Mouse (Mus musculus): Measurements from ENCODE around the gene Zfand6. TPM values are rescaled to one million over a fixed set of nuclear protein-coding genes. Genes with fewer than 3 reads are reported as not detected.

The Zfand6 gene
- polyA plus RNA-seq, 1 experiment = 140 TPM

DNA sequence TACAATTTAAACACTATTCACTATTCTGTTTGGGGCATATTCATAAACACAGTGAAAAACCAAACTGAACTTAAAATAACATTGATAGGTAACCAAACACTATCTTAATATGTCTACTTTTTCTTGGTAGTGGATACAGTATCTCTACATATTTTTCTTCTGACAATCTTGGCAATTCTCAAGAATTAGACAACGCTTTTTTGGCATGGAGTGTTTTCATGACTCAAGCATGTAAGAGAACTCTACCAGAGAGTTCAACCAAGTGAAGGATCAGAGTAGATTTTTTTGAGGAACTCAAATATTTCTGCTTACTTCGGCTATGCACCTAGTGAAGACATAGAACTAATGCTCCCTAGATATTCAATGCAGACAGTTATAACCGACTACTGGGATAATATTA lies 68.8 kb downstream of the Zfand6 start:
- H3K27ac ChIP-seq (replicated peaks; ENCODE audit: low read depth, low read length) = no peak overlapping the region
- no peak overlapping the region for H3K4me3 ChIP-seq (ENCODE audit: insufficient read depth, low read depth, low read length)
- H3K4me1 ChIP-seq (ENCODE audit: control insufficient read depth, insufficient read depth, insufficient read length, low read length) = no peaks in the 10 kb centered on the region

DNA sequence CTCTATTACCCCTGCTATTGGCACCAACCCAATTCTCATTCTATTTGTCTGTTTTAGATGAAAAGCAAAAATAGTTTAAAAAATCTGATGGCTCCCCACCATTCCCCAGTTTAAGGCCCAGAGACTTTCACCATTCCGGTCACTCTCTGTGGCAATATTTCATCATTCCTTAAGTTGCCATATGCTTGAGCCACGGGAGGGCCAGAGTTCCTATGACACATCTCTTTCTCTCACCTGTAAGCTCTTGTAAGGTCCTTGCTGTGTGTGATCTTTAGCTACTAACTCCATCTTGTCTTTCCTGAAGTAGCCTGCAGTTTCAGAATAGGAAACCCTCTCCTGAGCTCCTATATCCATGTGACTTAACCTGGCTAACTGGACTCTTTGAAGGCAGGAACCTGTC lies 70.8 kb downstream of the Zfand6 start:
- Histone ChIP-seq H3K4me1 (ENCODE audit: control insufficient read depth, insufficient read depth, insufficient read length, low read length) (no peaks in the 10 kb centered on the region), H3K4me3 (ENCODE audit: insufficient read depth, low read depth, low read length) (no peak overlapping the region), H3K27ac (replicated peaks; ENCODE audit: low read depth, low read length) (no peak overlapping the region)

DNA sequence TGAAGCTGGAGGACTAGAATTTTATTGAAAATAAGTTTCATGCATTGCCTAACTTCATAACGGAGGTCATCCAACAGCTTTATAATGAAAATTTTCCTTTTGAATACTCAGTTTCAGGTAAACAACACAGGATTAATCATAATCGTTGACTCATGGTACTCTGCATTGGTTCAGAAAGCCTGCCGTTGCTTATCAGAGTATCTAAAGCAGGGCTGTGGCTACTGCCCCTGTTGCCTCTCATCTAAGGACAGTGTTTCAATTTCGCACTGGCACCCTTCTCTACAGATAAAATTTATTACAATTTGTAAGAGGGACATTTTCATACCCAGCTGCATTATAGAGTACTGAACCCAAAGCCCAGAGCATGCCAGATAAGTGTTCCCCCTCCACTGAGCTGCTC lies 77.3 kb downstream of the Zfand6 start:
- H3K4me1 ChIP-seq (ENCODE audit: control insufficient read depth, insufficient read depth, insufficient read length, low read length) = no peaks in the 10 kb centered on the region
- H3K27ac ChIP-seq (replicated peaks; ENCODE audit: low read depth, low read length) = no peak overlapping the region
- H3K4me3 ChIP-seq (ENCODE audit: insufficient read depth, low read depth, low read length) = no peak overlapping the region

DNA sequence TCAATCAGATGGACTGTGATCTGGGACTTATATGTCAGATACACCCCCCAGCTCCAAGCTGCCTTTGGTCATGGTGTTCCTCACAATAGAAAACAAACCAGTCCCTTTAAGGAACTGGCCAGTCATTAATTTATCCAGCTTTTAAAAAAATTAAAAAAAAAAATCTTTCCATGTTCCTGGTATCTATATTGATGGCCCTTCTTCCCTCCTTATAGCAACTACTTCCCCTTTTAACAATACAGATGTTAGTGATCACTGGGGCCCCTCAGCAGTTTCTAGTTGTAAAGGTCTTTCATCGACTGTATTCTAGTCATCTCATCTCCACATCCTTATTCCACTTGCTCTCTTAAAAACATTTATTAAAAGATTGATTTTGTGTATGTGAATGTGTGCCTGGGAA lies 78.2 kb downstream of the Zfand6 start:
- H3K4me1 ChIP-seq (ENCODE audit: control insufficient read depth, insufficient read depth, insufficient read length, low read length) = no peaks in the 10 kb centered on the region

DNA sequence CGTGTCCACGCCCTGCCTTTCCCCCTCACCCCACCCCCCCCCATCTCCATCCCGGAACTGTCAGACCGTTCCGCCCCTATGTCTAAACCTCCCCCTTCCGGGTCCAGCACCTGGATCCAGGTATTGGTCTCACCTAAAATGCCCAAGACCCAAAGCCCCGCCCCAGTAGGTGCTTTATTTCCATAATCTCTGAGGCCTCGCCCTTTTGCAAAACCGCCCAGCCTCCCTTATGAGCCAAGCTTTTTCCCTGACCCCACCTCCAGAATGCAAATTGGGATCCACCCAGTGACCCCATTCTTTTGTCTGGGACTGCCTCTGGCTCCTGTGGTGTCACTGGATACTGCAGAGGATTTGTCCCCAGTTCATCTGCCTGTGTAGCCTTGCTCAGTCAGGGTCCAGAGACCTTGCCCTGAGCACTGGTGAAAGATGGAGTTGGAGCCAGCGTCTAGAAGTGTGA lies 83.4 kb downstream of the Zfand6 start, which contains the start of gene Fah:
Fah (minus strand) TSS at position 430 of the 457 bp plus-strand sequence.
- H3K4me1 ChIP-seq (ENCODE audit: control insufficient read depth, insufficient read depth, insufficient read length, low read length) = peaks cover 5% of the 10 kb centered on the region; the same call in 1 of the 2 replicates
- peak within 1 kb of the TSS; percentile 71 for H3K4me3 ChIP-seq (ENCODE audit: insufficient read depth, low read depth, low read length)
- peak within 1 kb of the TSS; percentile 92 for H3K27ac ChIP-seq (replicated peaks; ENCODE audit: low read depth, low read length)

More for the DNA sequence above, 78.2 kb downstream of the Zfand6 start:
- Histone ChIP-seq H3K27ac (replicated peaks; ENCODE audit: low read depth, low read length) (no peak overlapping the region), H3K4me3 (ENCODE audit: insufficient read depth, low read depth, low read length) (no peak overlapping the region)

DNA sequence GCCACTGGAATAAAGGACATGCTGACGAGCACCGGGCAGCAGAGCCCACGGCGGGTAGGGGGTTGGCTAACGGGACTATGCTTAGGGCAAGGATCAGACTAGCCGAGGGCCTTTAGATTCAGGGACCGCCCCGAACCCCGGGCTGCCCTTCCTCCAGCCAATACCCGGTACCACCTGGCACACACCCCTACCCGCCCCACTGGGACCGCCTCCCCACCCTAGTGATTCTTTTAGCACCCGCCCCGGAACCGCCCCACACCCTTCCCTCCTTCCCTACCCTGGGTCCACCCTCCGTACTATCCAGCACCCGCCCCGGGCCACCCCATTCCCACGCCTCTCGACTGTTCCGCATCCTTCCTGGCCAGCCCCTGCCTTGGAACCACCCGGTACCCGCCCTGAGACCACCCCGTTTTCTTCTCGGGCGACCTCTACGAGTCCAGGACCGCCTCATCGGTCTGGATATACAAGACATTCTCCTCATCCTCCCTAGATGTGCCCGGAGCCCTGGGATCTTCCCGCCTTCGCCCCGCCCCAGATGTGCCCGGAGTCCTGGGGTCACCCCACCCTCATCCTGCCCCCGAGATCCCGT lies 84.0 kb downstream of the Zfand6 start:
- Histone ChIP-seq H3K4me3 (ENCODE audit: insufficient read depth, low read depth, low read length) (peak overlapping the region; percentile 71), H3K4me1 (ENCODE audit: control insufficient read depth, insufficient read depth, insufficient read length, low read length) (peaks cover 5% of the 10 kb centered on the region; the same call in 1 of the 2 replicates), H3K27ac (replicated peaks; ENCODE audit: low read depth, low read length) (peak overlapping the region; percentile 92)

DNA sequence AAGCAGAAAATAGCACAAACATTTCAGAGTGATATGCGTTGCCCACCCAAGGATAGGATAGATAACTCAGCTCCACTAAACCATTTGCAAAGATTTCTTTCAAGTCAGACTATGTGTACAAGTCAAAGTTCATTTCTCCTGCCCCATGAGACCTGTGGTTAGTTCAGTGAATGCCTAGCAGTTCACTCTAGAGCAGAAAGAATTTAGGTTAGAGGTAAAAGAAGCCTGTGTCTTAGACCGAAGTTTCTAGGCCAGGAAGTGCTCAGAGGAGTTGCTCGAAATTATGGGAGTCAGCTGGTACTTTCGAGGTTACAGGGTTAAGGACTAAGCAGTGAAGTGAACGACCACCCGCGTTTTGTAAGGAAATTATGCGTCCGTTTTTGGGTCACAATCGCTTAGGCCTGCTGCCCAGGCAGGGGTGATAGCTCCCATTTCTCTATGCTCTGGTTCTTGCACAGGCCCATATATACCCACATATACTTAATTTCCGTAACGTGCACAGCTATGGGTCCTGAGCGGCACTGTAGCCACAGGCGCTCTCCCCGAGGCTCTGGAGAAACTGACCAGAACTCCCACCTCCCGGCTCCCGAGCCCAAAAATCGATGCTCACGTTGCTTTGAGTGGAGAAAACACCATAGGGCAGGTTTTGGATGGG lies 84.6 kb downstream of the Zfand6 start:
- H3K4me1 ChIP-seq (ENCODE audit: control insufficient read depth, insufficient read depth, insufficient read length, low read length) = peaks cover 5% of the 10 kb centered on the region; the same call in 1 of the 2 replicates
- H3K4me3 ChIP-seq (ENCODE audit: insufficient read depth, low read depth, low read length) = peak overlapping the region; percentile 71
- H3K27ac ChIP-seq (replicated peaks; ENCODE audit: low read depth, low read length) = peak overlapping the region; percentile 92

DNA sequence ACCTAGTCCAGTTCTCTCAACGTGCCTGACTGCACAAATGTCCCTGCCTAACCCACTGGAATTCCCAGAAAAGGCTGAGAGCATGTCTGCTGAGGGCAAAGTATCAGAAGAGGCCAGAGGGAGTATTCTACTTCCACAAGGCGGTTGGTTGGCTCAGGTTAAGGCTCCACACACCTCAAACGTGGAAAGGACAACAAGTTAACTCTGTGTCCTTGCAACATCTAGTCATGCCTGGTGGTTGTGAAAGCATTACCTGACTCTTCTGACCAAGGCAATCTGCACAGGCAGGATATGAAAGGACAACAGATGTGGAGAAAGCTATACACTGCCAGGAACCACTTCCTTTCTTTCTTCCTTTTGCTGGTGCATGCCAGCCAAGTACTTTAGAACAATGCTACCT lies 85.3 kb downstream of the Zfand6 start:
- peak overlapping the region; percentile 73 for H3K27ac ChIP-seq (replicated peaks; ENCODE audit: low read depth, low read length)
- peaks cover 5% of the 10 kb centered on the region; the same call in 1 of the 2 replicates for H3K4me1 ChIP-seq (ENCODE audit: control insufficient read depth, insufficient read depth, insufficient read length, low read length)
- H3K4me3 ChIP-seq (ENCODE audit: insufficient read depth, low read depth, low read length) = peak overlapping the region; percentile 0; the same call in 1 of the 2 replicates

DNA sequence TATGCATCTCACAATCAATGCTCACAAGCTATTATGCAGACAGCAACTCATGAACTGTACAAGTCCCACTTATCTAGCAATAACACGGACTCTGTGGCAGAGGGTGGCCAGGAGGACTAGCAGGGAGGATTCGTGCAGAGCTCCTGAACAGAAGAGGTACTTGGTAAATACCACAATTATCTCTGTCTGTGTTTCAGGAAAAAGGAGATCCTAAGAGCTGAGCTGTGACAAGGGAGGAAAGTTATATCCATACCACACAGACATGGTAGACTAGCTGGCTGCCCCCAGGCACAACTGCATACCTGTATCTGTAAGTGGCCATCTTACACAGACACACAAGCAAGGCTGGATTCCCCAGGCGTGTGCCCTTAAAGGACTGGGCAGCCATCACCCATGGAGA lies 88.4 kb downstream of the Zfand6 start:
- Histone ChIP-seq H3K27ac (replicated peaks; ENCODE audit: low read depth, low read length) (no peak overlapping the region), H3K4me3 (ENCODE audit: insufficient read depth, low read depth, low read length) (no peak overlapping the region), H3K4me1 (ENCODE audit: control insufficient read depth, insufficient read depth, insufficient read length, low read length) (peaks cover 5% of the 10 kb centered on the region; the same call in 1 of the 2 replicates)

DNA sequence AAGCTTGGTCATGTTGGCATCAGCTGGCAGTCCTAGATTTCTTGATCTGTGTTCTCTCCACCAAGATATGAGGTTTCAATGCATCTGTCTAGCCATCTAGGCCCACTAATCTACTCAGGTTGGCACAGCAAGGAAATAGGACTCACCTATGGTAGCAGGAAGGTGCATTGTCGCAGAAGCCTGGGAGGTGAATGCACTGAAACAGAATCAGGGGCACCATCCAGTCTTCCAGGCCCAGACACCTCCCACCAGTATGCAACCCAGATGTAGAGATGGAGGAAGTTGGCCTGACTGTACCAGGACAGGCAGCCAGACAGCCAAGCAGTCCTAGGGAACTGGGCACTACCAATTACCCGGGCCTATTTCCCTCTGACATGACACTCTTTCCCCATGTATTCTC lies 89.1 kb downstream of the Zfand6 start:
- Histone ChIP-seq H3K27ac (replicated peaks; ENCODE audit: low read depth, low read length) (no peak overlapping the region), H3K4me1 (ENCODE audit: control insufficient read depth, insufficient read depth, insufficient read length, low read length) (peaks cover 5% of the 10 kb centered on the region; the same call in 1 of the 2 replicates), H3K4me3 (ENCODE audit: insufficient read depth, low read depth, low read length) (no peak overlapping the region)

DNA sequence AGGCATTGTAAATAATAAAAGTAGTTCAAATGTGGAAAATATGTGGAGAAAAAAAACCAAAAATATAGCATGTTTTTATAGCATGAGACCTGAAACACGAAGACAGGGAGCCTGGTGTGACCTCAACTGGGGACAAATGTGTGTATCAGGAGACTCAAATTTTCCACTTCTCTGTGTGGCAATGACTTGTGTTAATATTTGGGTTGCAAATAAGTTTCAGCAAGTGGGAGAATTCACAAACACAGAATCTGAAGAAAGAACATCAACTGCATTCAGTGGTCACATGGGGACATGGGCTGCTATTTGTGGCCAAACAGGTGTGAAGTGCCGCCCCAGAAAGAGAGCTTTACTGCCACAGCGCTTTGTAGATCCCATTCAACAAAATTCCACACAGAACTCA lies 93.1 kb downstream of the Zfand6 start:
- H3K27ac ChIP-seq (replicated peaks; ENCODE audit: low read depth, low read length) = no peak overlapping the region

DNA sequence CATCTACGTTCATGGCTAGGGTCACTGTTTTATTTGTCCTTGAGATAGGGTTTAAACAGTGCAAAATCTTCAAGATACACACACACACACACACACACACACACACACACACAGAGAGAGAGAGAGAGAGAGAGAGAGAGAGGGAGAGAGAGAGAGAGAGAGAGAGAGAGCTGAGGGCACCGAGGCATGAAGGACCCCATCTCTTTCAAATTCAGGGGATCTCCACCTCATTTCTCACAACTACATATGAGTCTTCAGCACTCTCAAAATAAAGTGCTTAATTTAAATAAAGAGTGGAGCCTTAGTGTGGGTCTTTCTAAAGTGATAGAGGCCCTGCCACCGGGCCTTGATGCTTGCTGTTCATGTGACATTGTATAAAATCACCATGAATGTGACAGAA lies 93.8 kb downstream of the Zfand6 start:
- Histone ChIP-seq H3K27ac (replicated peaks; ENCODE audit: low read depth, low read length) (no peak overlapping the region), H3K4me1 (ENCODE audit: control insufficient read depth, insufficient read depth, insufficient read length, low read length) (no peaks in the 10 kb centered on the region), H3K4me3 (ENCODE audit: insufficient read depth, low read depth, low read length) (no peak overlapping the region)

More for the DNA sequence above, 93.1 kb downstream of the Zfand6 start:
- no peak overlapping the region for H3K4me3 ChIP-seq (ENCODE audit: insufficient read depth, low read depth, low read length)
- H3K4me1 ChIP-seq (ENCODE audit: control insufficient read depth, insufficient read depth, insufficient read length, low read length) = no peaks in the 10 kb centered on the region

DNA sequence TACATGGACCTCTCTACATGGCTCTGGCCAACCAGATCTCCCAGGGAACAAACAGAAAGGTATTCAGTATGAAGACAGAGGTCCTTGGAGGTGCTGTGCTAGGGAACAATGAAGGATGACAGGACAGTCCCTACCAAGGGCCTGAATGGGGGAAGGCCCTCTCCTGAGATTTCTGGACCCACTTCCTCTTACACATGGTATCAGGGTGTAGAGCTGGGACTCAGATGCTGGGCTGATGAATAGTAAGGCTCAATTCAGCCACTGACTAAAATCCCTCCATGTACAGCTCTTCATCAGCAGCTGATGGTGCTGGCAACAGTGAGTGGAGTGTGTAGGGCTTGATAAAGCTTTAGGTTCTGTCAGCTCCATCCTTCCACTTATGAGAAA lies 94.8 kb downstream of the Zfand6 start:
- Histone ChIP-seq H3K27ac (replicated peaks; ENCODE audit: low read depth, low read length) (no peak overlapping the region), H3K4me3 (ENCODE audit: insufficient read depth, low read depth, low read length) (no peak overlapping the region), H3K4me1 (ENCODE audit: control insufficient read depth, insufficient read depth, insufficient read length, low read length) (no peaks in the 10 kb centered on the region)

DNA sequence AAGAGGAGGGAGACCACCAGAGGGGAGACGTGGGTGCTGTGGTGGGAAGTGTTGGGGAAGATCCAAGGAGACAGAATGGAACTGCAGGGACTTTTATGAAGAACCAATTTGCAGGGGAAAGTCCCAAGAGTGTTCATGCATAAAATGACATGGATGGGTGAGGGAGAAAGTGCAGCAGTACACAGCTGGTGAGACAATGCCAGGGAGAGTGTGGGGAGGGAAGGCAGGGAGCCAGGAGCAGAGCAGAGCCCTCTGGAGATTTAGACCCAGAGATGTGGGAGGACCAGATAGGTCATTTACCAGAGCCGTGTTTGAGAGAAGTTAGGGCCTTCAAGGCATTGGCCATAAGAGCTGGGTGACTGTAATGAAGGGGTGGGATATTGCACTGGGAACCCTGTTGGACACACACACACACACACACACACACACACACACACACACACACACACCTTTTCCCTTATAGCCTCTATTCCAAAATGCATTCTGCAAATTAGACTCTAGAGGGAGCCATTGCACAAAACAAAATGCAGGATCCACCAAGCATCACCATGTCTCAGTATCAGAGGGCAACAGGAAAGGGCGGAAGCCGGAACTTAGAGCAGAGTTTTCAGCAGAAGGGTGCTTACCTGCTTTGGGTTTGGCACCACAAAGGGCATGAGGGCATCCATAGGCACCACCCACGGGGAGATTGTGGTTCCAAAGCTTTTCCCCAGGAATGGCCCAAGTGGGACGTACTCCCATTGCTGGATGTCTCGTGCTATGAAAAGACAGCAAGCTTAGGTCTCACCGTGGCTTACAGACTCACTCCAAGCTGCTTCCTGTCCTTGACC lies 95.5 kb downstream of the Zfand6 start:
- no peak overlapping the region for H3K4me3 ChIP-seq (ENCODE audit: insufficient read depth, low read depth, low read length)
- H3K27ac ChIP-seq (replicated peaks; ENCODE audit: low read depth, low read length) = no peak overlapping the region

DNA sequence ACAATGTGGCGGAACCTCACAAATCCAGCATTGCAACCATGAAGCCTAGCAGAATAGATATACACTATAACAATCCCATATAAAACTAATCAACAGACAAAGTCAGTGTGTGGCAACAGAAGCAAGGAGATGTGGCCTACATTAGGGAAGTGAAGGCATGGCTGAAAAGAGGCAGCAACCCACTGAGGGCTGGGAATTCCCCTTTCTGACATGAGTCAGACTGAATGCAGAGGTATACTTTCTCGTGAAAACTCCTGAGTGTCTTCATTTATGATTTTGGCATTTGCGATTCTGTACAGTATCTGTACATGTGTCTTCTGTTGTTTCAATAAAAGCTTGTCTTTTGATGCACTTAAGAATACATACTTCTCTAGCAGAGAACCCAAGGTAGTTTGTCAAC lies 98.4 kb downstream of the Zfand6 start:
- Histone ChIP-seq H3K4me1 (ENCODE audit: control insufficient read depth, insufficient read depth, insufficient read length, low read length) (no peaks in the 10 kb centered on the region), H3K27ac (replicated peaks; ENCODE audit: low read depth, low read length) (no peak overlapping the region), H3K4me3 (ENCODE audit: insufficient read depth, low read depth, low read length) (no peak overlapping the region)

More for the DNA sequence above, 95.5 kb downstream of the Zfand6 start:
- no peaks in the 10 kb centered on the region for H3K4me1 ChIP-seq (ENCODE audit: control insufficient read depth, insufficient read depth, insufficient read length, low read length)

Measured in brown adipose tissue, adult 24 weeks (tissue).